Mouse (Mus musculus) liver, postnatal 0 days (tissue): ENCODE measurements around the gene Tle4.

Experiments
- CTCF ChIP-seq: sonication (generic); IDR thresholded peaks from 2 replicates; pipeline ENCODE4 v1.5.1; 2016; ENCODE audit warnings: antibody characterized with exemption, low read depth
- EP300 ChIP-seq: IDR thresholded peaks from 2 replicates; pipeline ENCODE4 v1.6.1; 2016; ENCODE audit warnings: antibody characterized with exemption, low read depth, mild to moderate bottlenecking

DNA sequence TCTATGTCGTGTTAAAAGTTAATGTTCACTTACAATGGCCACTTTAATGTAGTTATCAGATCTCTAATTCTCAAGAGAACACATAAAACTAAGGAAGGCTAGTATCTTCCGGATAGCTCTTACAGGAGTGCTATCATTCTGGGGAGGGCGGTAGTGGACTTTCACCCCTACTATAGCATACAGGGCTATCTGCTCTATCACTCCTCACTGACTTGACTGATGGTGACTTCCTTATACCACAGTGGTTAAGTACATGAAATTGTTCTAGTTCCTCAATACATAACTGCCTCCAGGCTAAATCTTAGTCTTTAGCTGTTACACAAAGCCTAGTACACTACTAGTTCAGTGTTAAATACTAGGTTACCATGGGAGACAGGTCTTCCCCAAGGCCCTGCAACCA, 104.8 kb downstream of the Tle4 start:
- TF ChIP-seq CTCF = no peak
- TF ChIP-seq EP300 = no peak
